Mouse (Mus musculus): ENCODE data around the gene Dedd. TPM values are rescaled to one million over a fixed set of nuclear protein-coding genes. Genes with fewer than 3 reads are reported as not detected.
A peak's percentile ranks its signal among the peaks of the same experiment; 100 is the strongest.

Gene Dedd
- total RNA-seq, 2 experiments from 2014 or later: 36.1 to 37.4 TPM

DNA sequence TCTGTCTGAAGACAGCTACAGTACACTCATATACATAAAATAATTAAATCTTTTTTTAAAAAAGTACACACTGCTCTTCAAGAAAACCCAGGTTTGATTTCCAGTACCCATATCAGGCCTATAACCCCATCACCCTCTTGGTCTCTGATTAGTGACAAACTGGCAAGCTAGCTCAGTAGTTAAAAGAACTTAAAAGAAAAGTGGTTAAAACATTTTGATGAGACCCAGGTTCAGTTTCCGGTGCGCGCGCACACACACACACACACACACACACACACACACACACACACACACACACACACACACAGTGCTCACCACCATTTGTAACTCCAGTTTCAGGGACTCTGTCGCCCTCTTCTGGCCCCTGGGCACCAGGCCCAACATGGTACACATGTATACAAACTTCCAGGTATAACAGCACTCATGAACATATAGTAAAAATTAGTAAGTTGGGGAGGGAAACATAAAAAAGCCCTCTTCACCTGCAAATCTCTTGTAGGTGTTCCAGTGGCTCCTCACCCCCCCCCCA is 26.9 kb downstream of the Dedd start:
- TF ChIP-seq CTCF (conservative IDR thresholded peaks at IDR 0.05): peak; percentile 40
- no peak overlapping the region for H3K27ac ChIP-seq
- no peak for DNase-seq (ENCODE audit: low spot score in 2 of 2)
- no peak overlapping the region for H3K4me3 ChIP-seq

DNA sequence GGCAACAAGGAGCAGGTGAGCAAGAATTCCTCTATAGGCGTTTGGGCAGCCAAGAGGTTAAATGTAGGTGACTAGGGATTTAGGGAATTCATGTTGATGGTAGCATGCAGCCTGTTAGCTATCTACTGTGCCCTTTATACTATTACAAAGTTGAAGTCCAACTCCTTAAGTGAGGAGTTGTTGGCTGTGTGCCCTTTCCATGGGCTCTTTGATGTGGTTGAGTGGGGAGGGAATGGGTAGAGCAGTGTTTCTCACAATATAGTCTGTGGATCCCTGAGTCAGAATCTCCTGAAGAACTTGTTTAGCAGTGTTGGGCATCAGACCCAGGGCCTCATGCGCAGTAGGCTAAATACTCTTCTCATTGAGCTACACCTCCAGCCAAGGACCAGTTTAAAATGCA is 27.9 kb downstream of the Dedd start:
- H3K27ac ChIP-seq: no peak overlapping the region
- DNase-seq (ENCODE audit: low spot score in 2 of 2): no peak
- no peak overlapping the region for H3K4me3 ChIP-seq
- no peak for TF ChIP-seq CTCF (conservative IDR thresholded peaks at IDR 0.05)

DNA sequence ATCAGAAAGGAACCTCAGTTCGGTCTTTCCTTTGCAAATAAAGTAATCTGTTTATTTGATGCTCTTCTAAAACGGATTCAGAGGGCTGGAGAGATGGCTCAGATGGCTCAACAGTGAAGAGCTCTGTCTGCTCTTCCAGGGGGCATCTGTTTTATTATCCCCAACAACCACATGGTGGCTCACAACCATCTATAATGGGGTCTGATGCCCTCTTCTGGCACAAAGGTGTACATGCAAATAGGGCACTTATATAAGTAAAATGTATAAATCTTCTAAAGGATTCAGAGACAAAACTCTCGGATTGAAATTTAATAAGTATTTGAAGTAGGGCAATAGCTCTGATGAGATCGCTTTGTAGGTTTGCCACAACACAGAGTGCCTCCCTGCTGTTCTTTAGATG is 29.5 kb downstream of the Dedd start:
- H3K27ac ChIP-seq: peak overlapping the region; percentile 97
- peak in 1 of 2 experiments; percentile 53 for DNase-seq (ENCODE audit: low spot score in 2 of 2)

DNA sequence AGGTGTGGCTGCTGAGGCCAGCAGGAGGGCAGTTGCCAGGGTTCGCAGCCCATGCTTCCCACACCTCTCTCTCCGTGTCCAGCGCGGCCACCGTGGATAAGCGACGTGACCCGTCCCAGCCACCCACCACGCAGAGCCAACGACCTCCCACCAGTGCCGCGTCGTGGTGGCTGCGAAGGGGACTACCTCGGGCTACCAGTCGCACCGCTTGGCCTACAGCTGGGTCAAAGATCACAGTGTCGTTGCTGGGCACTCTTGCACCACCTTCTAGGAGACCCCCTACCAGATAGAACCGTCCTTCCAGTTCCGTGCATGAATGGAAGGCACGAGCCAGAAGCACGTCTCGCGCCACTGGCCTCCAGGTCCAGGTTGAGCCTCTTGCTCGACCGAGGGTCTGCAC is 31.3 kb downstream of the Dedd start:
- Histone ChIP-seq H3K27ac (peak overlapping the region; percentile 97), H3K4me3 (peak overlapping the region; percentile 73)
- DNase-seq (ENCODE audit: low spot score in 2 of 2): peak in 1 of 2 experiments; percentile 18
- TF ChIP-seq CTCF (conservative IDR thresholded peaks at IDR 0.05): no peak

More for the DNA sequence above, 29.5 kb downstream of the Dedd start:
- peak; percentile 81 for TF ChIP-seq CTCF (conservative IDR thresholded peaks at IDR 0.05)
- H3K4me3 ChIP-seq: no peak overlapping the region

DNA sequence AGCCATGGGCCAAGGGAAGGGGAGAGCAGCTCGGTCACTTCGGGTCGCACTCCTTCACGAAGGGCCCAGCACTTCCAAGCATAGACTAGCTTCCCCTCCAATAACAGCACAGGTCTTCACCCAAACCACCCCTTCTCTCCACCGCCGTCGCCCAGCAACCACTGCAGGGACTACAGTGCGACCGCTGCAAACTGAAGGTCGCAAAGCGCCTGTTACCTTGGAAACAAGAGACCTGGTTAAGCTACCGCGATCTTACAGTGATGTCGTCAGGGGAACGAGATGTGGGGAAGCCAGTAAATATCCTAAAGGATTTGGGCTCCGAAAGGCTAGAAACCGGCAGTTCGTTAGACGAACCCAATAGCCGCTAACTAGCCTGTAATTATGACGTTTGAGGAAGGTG is 31.7 kb downstream of the Dedd start, which contains the start of gene Klhdc9:
Klhdc9 (minus strand) TSS at position 143 of the 400 bp plus-strand sequence.
- Histone ChIP-seq H3K27ac (peak within 1 kb of the TSS; percentile 97), H3K4me3 (peak within 1 kb of the TSS; percentile 73)
- DNase-seq (ENCODE audit: low spot score in 2 of 2): peak; percentile 91 to 92
- no peak for TF ChIP-seq CTCF (conservative IDR thresholded peaks at IDR 0.05)

DNA sequence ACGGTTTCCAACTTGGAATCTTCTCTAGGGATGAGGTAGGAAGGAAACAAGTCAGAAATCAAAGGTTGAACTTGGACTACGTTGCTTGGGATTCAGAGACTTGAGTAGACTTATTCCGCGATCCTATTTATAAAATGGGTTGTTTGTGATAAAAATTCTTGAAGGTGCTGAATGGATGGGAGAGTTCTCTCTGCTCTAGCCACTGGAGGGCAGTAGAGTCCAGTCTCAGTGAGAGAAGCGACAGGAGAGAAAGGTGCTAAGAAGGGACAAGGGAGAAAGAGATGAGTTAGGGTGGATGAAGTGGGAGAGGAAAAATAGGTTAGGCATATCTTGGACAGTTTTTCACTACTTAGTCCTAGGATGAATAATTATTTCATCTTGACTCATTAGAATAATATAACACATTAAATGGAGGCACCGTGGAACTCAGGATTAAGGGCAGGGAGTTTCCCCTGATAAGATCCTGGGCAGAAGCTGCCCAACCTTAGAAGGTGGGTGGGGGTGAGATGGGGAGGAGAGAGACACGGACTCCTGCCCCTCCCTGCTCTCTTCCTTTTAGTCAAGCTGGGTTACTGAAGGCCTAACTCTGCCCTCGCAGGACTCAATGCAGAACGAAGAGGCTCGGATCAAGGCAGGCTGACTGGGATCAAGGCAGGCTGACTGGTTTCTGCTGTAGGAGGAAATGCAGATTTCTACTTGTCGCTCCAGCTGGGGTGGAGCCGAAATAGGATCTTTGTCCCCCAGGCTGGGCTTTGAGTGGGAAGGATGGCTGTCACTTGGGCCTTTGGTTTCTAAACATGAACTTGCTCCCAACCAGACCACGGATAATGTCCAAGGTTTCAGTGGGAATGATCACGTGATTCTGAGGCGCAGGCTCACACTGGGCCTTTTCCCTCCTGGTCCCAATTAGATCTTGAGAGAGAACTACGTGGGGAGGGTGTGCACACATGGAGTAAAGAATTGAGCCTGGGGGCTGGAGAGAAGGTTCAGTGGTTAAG is 32.5 kb downstream of the Dedd start:
- peak overlapping the region; percentile 97 for H3K27ac ChIP-seq
- peak; percentile 98 for TF ChIP-seq CTCF (conservative IDR thresholded peaks at IDR 0.05)
- DNase-seq (ENCODE audit: low spot score in 2 of 2): peak; percentile 70 to 85

DNA sequence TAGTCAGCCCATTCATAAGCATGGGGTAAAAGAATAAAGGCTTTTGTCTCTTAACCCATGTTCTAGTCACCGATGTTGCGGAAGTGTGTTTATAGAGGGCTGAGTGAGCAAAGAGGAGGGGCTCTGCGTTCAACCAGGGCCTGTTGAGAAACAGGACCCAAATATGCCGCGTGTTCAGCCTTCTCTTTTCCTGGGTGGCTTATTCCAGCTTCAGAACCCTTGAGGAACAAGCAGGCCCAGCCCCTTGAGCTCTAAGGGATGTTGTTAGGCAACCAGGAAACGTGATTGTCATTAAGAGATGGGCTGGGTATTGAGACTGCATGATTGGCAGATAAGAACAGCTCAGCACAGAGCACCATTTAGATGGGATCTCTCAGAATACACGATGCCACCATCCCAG is 37.0 kb downstream of the Dedd start:
- DNase-seq (ENCODE audit: low spot score in 2 of 2): no peak
- TF ChIP-seq CTCF (conservative IDR thresholded peaks at IDR 0.05): no peak
- Histone ChIP-seq H3K27ac (no peak overlapping the region), H3K4me3 (no peak overlapping the region)

More for the DNA sequence above, 32.5 kb downstream of the Dedd start:
- H3K4me3 ChIP-seq: peak overlapping the region; percentile 73

DNA sequence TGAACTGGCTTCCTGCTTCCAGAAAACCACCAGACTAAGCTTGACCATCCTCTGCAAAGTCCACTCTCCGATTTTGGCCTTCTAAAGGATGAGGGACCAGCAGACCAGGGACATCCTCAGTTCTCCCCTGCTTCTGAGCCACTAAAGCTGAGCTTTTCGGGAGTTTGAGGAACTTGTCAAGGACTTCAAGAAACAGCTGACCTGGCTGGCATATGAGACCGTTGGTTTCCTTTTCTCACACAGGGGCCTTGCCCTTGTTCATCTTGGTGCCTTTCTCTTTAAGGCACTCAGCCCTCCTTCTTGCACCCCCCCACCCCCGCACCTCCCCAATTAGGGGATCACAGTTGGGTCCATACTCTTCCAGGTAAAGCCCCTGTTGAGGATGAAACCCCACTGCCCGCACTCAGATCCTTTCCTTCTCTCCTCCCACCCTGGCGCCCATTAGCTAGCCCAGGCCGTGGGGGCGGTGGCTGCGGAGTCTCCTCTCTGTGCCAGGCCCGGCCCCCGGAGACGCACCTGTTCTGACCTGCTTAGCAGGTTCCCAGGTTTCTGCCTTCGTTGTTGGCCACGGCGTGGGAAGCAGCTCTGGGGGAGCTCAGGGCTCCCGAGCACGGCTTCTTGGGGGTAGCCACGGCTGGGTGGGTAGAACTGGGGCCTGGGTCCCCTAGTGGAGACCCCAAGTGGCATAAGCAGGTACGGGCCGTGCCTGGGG is 41.1 kb downstream of the Dedd start, which contains the start of gene Nectin4:
Nectin4 (plus strand) TSS at position 255 of the 712 bp plus-strand sequence.
- Histone ChIP-seq H3K4me3 (no peak within 1 kb of the TSS), H3K27ac (no peak within 1 kb of the TSS)
- TF ChIP-seq CTCF (conservative IDR thresholded peaks at IDR 0.05): no peak
- DNase-seq (ENCODE audit: low spot score in 2 of 2): no peak

DNA sequence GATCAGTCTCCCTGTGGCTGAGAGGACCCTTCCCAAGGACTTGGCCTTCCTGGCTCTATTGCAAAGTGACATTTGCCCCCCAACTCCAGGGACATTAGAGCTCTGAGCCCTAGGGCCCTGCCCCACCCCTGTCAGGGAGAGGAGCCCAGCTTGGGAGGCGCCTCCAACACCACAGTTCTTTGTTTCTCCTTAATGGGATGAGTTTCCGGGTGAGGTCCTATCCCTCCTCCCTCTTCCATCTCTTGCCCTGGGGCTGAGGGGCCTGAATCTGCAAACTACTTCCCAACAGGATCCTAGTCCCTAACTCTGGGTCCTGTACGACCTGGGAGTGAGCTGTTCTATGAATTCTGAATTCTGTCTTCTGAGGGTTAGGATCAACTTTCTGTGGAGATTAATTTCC is 43.9 kb downstream of the Dedd start:
- Histone ChIP-seq H3K27ac (no peak overlapping the region), H3K4me3 (no peak overlapping the region)
- no peak for TF ChIP-seq CTCF (conservative IDR thresholded peaks at IDR 0.05)
- DNase-seq (ENCODE audit: low spot score in 2 of 2): no peak

DNA sequence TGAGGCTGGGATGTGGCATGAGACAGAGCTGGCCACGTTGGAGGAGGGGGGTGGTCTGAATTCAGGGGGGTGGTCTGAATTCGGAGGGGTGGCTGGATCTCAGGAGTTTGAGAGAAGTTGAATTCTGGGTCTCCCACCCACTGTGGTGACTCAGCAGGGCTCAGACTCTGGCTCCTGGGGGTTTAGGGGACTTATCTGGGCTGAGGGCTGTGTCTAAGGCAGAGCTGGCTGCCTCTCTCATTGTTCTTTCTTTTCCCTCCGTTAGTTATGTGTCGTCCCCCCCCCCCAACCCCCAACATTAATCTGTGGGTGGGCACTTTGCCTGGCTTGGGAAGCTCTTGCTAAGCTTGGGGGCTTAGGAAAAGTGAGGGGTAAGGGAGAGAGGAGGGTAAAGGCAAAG is 45.0 kb downstream of the Dedd start:
- H3K27ac ChIP-seq: no peak overlapping the region
- DNase-seq (ENCODE audit: low spot score in 2 of 2): no peak
- TF ChIP-seq CTCF (conservative IDR thresholded peaks at IDR 0.05): no peak
- no peak overlapping the region for H3K4me3 ChIP-seq

DNA sequence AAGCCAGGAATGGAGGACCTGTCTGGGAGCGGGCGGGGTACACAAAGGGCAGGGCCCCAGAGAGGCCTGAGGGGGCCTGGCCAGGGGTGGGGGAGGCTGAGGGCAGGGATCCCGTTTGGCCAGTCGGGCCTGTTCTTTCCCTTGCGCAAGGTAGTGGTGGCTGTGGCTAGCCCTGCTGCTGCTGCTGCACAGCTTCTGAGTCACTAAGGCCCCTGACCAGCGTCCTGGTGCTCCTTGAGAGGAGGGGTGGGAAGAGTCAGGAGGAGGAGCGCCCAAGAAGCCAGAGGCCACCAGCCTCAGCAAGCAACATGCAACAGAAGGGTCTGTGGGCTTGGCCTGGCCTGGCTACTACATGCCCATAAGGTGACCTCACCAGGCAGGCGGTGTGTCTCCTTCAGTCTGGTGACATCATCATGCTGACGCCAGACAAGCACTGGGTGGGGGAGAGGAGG is 46.7 kb downstream of the Dedd start:
- Histone ChIP-seq H3K27ac (no peak overlapping the region), H3K4me3 (no peak overlapping the region)
- TF ChIP-seq CTCF (conservative IDR thresholded peaks at IDR 0.05): no peak
- no peak for DNase-seq (ENCODE audit: low spot score in 2 of 2)

DNA sequence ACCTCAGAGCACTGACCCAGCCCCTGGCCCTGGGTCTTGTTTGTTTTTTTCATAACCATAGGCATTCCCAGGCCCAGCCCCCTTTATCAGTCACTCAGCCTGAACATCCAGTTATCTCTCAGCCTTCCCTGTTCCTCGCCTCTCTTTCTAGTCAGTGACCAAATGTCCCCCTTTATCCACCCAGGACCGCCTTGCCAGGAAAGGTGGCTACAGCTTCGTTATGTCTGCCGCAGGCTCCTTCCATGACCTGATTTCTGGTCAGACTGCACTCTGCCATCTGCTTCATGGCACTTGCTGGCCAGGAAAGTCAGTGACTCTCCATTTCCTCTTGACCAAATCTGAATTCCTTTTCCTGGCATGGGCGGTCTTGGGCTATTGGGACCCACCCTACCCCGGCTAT is 49.4 kb downstream of the Dedd start:
- no peak overlapping the region for H3K27ac ChIP-seq

More for the DNA sequence above, 49.4 kb downstream of the Dedd start:
- H3K4me3 ChIP-seq: no peak overlapping the region
- DNase-seq (ENCODE audit: low spot score in 2 of 2): no peak
- TF ChIP-seq CTCF (conservative IDR thresholded peaks at IDR 0.05): no peak
